Mouse (Mus musculus): ENCODE measurements around the gene Ptpn11. TPM values are rescaled to one million over a fixed set of nuclear protein-coding genes. Genes with fewer than 3 reads are reported as not detected.
"Not testable (repeated sequence)": the region's sequence is repeated elsewhere in the genome, so short reads cannot be mapped to it uniquely, and the experiment has no call there.

The Ptpn11 gene
- total RNA-seq, 2 experiments from 2014 or later: 78.0 to 80.4 TPM

GRCm38 (mm10) chr5:121216584-121217312, 25.6 kb upstream of the Ptpn11 start:
- not testable (repeated sequence) for DNase-seq (ENCODE audit: extremely low spot score in 1 of 2, low spot score in 2 of 2)
- intact Hi-C loops (cut with DNase I): loop anchor here (5.0 kb wide), 1 partner anchor 51 kb away; no protein-coding TSS in a partner anchor

GRCm38 (mm10) chr5:121216126-121216446, 24.9 kb upstream of the Ptpn11 start:
- DNase-seq (ENCODE audit: extremely low spot score in 1 of 2, low spot score in 2 of 2): no peak
- intact Hi-C loops (cut with DNase I): loop anchor here (5.0 kb wide), 1 partner anchor 51 kb away; no protein-coding TSS in a partner anchor

- DNase-seq (ENCODE audit: extremely low spot score in 1 of 2, low spot score in 2 of 2): peak; percentile 63 to 70
- intact Hi-C loops (cut with DNase I): loop anchor here (5.0 kb wide), 1 partner anchor 52 kb away; no protein-coding TSS in a partner anchor
Observed at GRCm38 (mm10) chr5:121215380-121216125, 24.4 kb upstream of the Ptpn11 start.

- DNase-seq (ENCODE audit: extremely low spot score in 1 of 2, low spot score in 2 of 2): no peak
- intact Hi-C loops (cut with DNase I): loop anchor here (5.0 kb wide), 1 partner anchor 53 kb away; no protein-coding TSS in a partner anchor
Observed at GRCm38 (mm10) chr5:121214707-121215106, 23.5 kb upstream of the Ptpn11 start.

GRCm38 (mm10) chr5:121212108-121212507, 20.9 kb upstream of the Ptpn11 start:
- no peak for DNase-seq (ENCODE audit: extremely low spot score in 1 of 2, low spot score in 2 of 2)
- intact Hi-C loops (cut with DNase I): no loop called here

GRCm38 (mm10) chr5:121210601-121210924, 19.4 kb upstream of the Ptpn11 start:
- DNase-seq (ENCODE audit: extremely low spot score in 1 of 2, low spot score in 2 of 2): no peak
- intact Hi-C loops (cut with DNase I): no loop called here

GRCm38 (mm10) chr5:121209755-121210600, 18.8 kb upstream of the Ptpn11 start:
- intact Hi-C loops (cut with DNase I): no loop called here
- DNase-seq (ENCODE audit: extremely low spot score in 1 of 2, low spot score in 2 of 2): no peak

GRCm38 (mm10) chr5:121206984-121207383, 15.8 kb upstream of the Ptpn11 start:
- intact Hi-C loops (cut with DNase I): no loop called here
- DNase-seq (ENCODE audit: extremely low spot score in 1 of 2, low spot score in 2 of 2): no peak

- no peak for DNase-seq (ENCODE audit: extremely low spot score in 1 of 2, low spot score in 2 of 2)
Observed at GRCm38 (mm10) chr5:121206540-121206939, 15.3 kb upstream of the Ptpn11 start.

GRCm38 (mm10) chr5:121205537-121206130, 14.4 kb upstream of the Ptpn11 start:
- DNase-seq (ENCODE audit: extremely low spot score in 1 of 2, low spot score in 2 of 2); intact Hi-C loops (cut with DNase I): not testable (repeated sequence)

More at GRCm38 (mm10) chr5:121206540-121206939, 15.3 kb upstream of the Ptpn11 start:
- intact Hi-C loops (cut with DNase I): no loop called here

- intact Hi-C loops (cut with DNase I): no loop called here
- peak; percentile 82 to 87 for DNase-seq (ENCODE audit: extremely low spot score in 1 of 2, low spot score in 2 of 2)
Observed at GRCm38 (mm10) chr5:121204132-121205089, 13.2 kb upstream of the Ptpn11 start, which contains the start of gene Rpl6. Gene Rpl6, plus strand, starts transcription at chr5:121204481.

- intact Hi-C loops (cut with DNase I): no loop called here
Observed at GRCm38 (mm10) chr5:121202467-121202866, 11.3 kb upstream of the Ptpn11 start.

GRCm38 (mm10) chr5:121201739-121202138, 10.5 kb upstream of the Ptpn11 start:
- no peak for DNase-seq (ENCODE audit: extremely low spot score in 1 of 2, low spot score in 2 of 2)
- intact Hi-C loops (cut with DNase I): no loop called here

More at GRCm38 (mm10) chr5:121202467-121202866, 11.3 kb upstream of the Ptpn11 start:
- DNase-seq (ENCODE audit: extremely low spot score in 1 of 2, low spot score in 2 of 2): no peak

- DNase-seq (ENCODE audit: extremely low spot score in 1 of 2, low spot score in 2 of 2): no peak
- intact Hi-C loops (cut with DNase I): no loop called here
Observed at GRCm38 (mm10) chr5:121198376-121198775, 7.2 kb upstream of the Ptpn11 start.

GRCm38 (mm10) chr5:121197337-121197736, 6.1 kb upstream of the Ptpn11 start:
- intact Hi-C loops (cut with DNase I): no loop called here
- no peak for DNase-seq (ENCODE audit: extremely low spot score in 1 of 2, low spot score in 2 of 2)

GRCm38 (mm10) chr5:121196764-121197163, 5.6 kb upstream of the Ptpn11 start:
- intact Hi-C loops (cut with DNase I): no loop called here
- DNase-seq (ENCODE audit: extremely low spot score in 1 of 2, low spot score in 2 of 2): no peak

GRCm38 (mm10) chr5:121194173-121194572, 3.0 kb upstream of the Ptpn11 start:
- intact Hi-C loops (cut with DNase I): no loop called here
- DNase-seq (ENCODE audit: extremely low spot score in 1 of 2, low spot score in 2 of 2): no peak

GRCm38 (mm10) chr5:121191584-121191906, 348 bp upstream of the Ptpn11 start:
- intact Hi-C loops (cut with DNase I): no loop called here
- no peak for DNase-seq (ENCODE audit: extremely low spot score in 1 of 2, low spot score in 2 of 2)

All from left cerebral cortex, postnatal 10 days (tissue).